In the genomic region with DNA sequence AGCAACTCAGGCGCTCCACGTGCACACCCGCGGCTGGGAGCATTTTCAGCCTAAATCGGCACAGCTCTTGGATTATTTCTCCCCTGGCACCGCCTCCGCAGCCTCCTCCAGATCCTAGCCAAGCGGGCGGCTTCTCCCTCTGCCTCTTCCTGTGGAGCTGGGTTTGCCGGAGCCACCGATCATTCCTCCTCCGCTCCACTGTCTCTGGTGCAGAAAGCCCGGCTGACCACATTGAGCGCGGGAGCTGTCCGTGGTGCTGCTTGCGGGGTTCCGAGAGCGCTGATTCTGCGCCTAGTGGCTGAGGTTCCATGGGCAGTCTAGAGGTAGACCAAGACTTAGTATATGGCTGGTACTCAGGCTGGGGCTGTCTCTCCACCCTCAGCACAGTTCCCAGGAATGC, we compare ENCODE assay signal across 8 mouse cellular contexts. TPM values are rescaled to one million over a fixed set of nuclear protein-coding genes. Genes with fewer than 3 reads are reported as not detected.
DNase-seq lines count a peak whose midpoint lies in the region; ATAC-seq and TF ChIP-seq lines count a peak whose summit lies in the region.

No protein-coding gene starts in this region.

- peak; percentile 78 for TF ChIP-seq CTCF in lung, embryonic 14.5 days (IDR thresholded peaks at IDR 0.05; ENCODE audit: low read depth)

- H3K4me3 ChIP-seq in embryonic facial prominence, embryonic 14.5 days (ENCODE audit: low read depth, low read length) = no peak overlapping the region
- no peak overlapping the region for H3K4me3 ChIP-seq in lung, embryonic 14.5 days (ENCODE audit: low read depth, low read length)

- no peak overlapping the region for H3K27ac ChIP-seq in embryonic facial prominence, embryonic 14.5 days (replicated peaks; ENCODE audit: low read depth, low read length)
- no peak overlapping the region for H3K27ac ChIP-seq in lung, embryonic 14.5 days (ENCODE audit: low read depth)

- 2% methylated on average over 20 of the region's 20 CpGs for WGBS in embryonic facial prominence, embryonic 14.5 days
- WGBS in lung, embryonic 14.5 days = 2% methylated on average over 20 of the region's 20 CpGs

- intact Hi-C loops in heart, postnatal 10 days (cut with DNase I) = no loop called here

- H3K4me1 ChIP-seq in embryonic facial prominence, embryonic 14.5 days (ENCODE audit: control insufficient read depth, insufficient read depth, low read length) = peaks cover 8% of the 10 kb centered on the region; the same call in 1 of the 2 replicates
- H3K4me1 ChIP-seq in lung, embryonic 14.5 days (ENCODE audit: insufficient read depth) = no peaks in the 10 kb centered on the region

- H3K36me3 ChIP-seq in embryonic facial prominence, embryonic 14.5 days (ENCODE audit: control insufficient read depth, insufficient read depth, low read length) = no peaks in the 10 kb centered on the region
- no peaks in the 10 kb centered on the region for H3K36me3 ChIP-seq in lung, embryonic 14.5 days (ENCODE audit: insufficient read depth)

- no peak overlapping the region for H3K9ac ChIP-seq in embryonic facial prominence, embryonic 14.5 days (ENCODE audit: low read depth, low read length)
- no peak overlapping the region for H3K9ac ChIP-seq in lung, embryonic 14.5 days

- 0 out of 2 replicates have a peak overlapping the region, but pooled peaks have one; percentile 26 for H3K4me2 ChIP-seq in embryonic facial prominence, embryonic 14.5 days (ENCODE audit: low read depth, low read length)
- H3K4me2 ChIP-seq in lung, embryonic 14.5 days = no peak overlapping the region

- peak; percentile 31; the same call in 1 of the 2 replicates for ATAC-seq in embryonic facial prominence, embryonic 14.5 days (ENCODE audit: low read depth)
- ATAC-seq in lung, embryonic 14.5 days (ENCODE audit: insufficient read depth) = peak; percentile 64
- peak; percentile 54 for ATAC-seq in neutrophil, adult 5-6 weeks (ENCODE audit: extremely low read depth, insufficient number of reproducible peaks, low FRiP score, poor library complexity, severe bottlenecking)

- DNase-seq in CD8-positive naive resting alpha-beta T cell, adult 2 months (ENCODE audit: low read depth in 2 of 2, low spot score in 2 of 2) = peak; percentile 58 to 76
- peak; percentile 70 for DNase-seq in adrenal gland, adult 8-10 months
- peak; percentile 88 for DNase-seq in embryonic facial prominence, embryonic 14.5 days (ENCODE audit: low spot score)
- DNase-seq in heart, postnatal 10 days = peak; percentile 91 to 96
- DNase-seq in kidney, postnatal 36 days = peak; percentile 83 to 95
- DNase-seq in lung, embryonic 14.5 days = peak; percentile 96
- peak; percentile 93 for DNase-seq in thymus, postnatal 4 days

- H3K9me3 ChIP-seq in embryonic facial prominence, embryonic 14.5 days (ENCODE audit: control insufficient read depth, low read length) = no peaks in the 10 kb centered on the region
- H3K9me3 ChIP-seq in lung, embryonic 14.5 days (ENCODE audit: low read depth, low read length) = no peaks in the 10 kb centered on the region

- H3K27me3 ChIP-seq in embryonic facial prominence, embryonic 14.5 days (replicated peaks; ENCODE audit: control insufficient read depth, insufficient read depth, low read length) = peaks cover 34% of the 10 kb centered on the region
- H3K27me3 ChIP-seq in lung, embryonic 14.5 days (ENCODE audit: insufficient read depth, low read length) = peaks cover 49% of the 10 kb centered on the region

RNA-seq across cellular contexts. Expression of a gene that starts 4.6 kb away (rescaled TPM):
- 10 to 100 TPM; 37.9 to 62.9 (median 43.0) TPM for total RNA-seq in adrenal gland, adult 8-10 months (2022)
- polyA plus RNA-seq in embryonic facial prominence, embryonic 14.5 days (2014; fragmentation: Nextera tagmentation; extraction: Ambion mirVana) = 3.4 and 3.5 TPM in 2 replicates
- total RNA-seq in heart, postnatal 10 days (2021) = 1 to 10 TPM in 1 of 2 experiments, under 1 TPM in 1; 0.67 to 1.2 TPM
- polyA plus RNA-seq in lung, embryonic 14.5 days (2014; fragmentation: Nextera tagmentation; extraction: Ambion mirVana) = 0.97 and 1.3 TPM in 2 replicates
- total RNA-seq in neutrophil, adult 5-6 weeks (2017) = not detected in 2 replicates

RNA-seq across cellular contexts. Expression of a gene that starts 10.0 kb away (rescaled TPM):
- total RNA-seq in adrenal gland, adult 8-10 months (2022) = 10 to 100 TPM; 21.9 to 28.0 (median 24.5) TPM
- polyA plus RNA-seq in embryonic facial prominence, embryonic 14.5 days (2014; fragmentation: Nextera tagmentation; extraction: Ambion mirVana) = 22.9 and 25.5 TPM in 2 replicates
- total RNA-seq in heart, postnatal 10 days (2021) = 10 to 100 TPM; 10.1 to 12.2 TPM
- 24.6 and 26.0 TPM in 2 replicates for polyA plus RNA-seq in lung, embryonic 14.5 days (2014; fragmentation: Nextera tagmentation; extraction: Ambion mirVana)
- 12.9 and 13.4 TPM in 2 replicates for total RNA-seq in neutrophil, adult 5-6 weeks (2017)

RNA-seq across cellular contexts. Expression of a gene that starts 15.2 kb away (rescaled TPM):
- total RNA-seq in adrenal gland, adult 8-10 months (2022) = 100 to 1,000 TPM; 104 to 137 (median 119) TPM
- polyA plus RNA-seq in embryonic facial prominence, embryonic 14.5 days (2014; fragmentation: Nextera tagmentation; extraction: Ambion mirVana) = 35.2 and 36.2 TPM in 2 replicates
- total RNA-seq in heart, postnatal 10 days (2021) = 10 to 100 TPM; 33.7 to 34.5 TPM
- polyA plus RNA-seq in lung, embryonic 14.5 days (2014; fragmentation: Nextera tagmentation; extraction: Ambion mirVana) = 39.5 and 40.6 TPM in 2 replicates
- 10.9 and 11.0 TPM in 2 replicates for total RNA-seq in neutrophil, adult 5-6 weeks (2017)

RNA-seq across cellular contexts. Expression of a gene that starts 16.5 kb away (rescaled TPM):
- 10 to 100 TPM; 31.4 to 45.8 (median 39.3) TPM for total RNA-seq in adrenal gland, adult 8-10 months (2022)
- polyA plus RNA-seq in embryonic facial prominence, embryonic 14.5 days (2014; fragmentation: Nextera tagmentation; extraction: Ambion mirVana) = 10.3 and 11.1 TPM in 2 replicates
- 10 to 100 TPM; 59.7 to 60.9 TPM for total RNA-seq in heart, postnatal 10 days (2021)
- 10.4 and 12.7 TPM in 2 replicates for polyA plus RNA-seq in lung, embryonic 14.5 days (2014; fragmentation: Nextera tagmentation; extraction: Ambion mirVana)
- total RNA-seq in neutrophil, adult 5-6 weeks (2017) = 3.5 and 4.4 TPM in 2 replicates

RNA-seq across cellular contexts. Expression of a gene that starts 18.0 kb away (rescaled TPM):
- total RNA-seq in adrenal gland, adult 8-10 months (2022) = not detected
- 0.92 TPM in 1 of 2 replicates, not detected in the other for polyA plus RNA-seq in embryonic facial prominence, embryonic 14.5 days (2014; fragmentation: Nextera tagmentation; extraction: Ambion mirVana)
- not detected for total RNA-seq in heart, postnatal 10 days (2021)
- polyA plus RNA-seq in lung, embryonic 14.5 days (2014; fragmentation: Nextera tagmentation; extraction: Ambion mirVana) = not detected in 2 replicates
- not detected in 2 replicates for total RNA-seq in neutrophil, adult 5-6 weeks (2017)

Comparison
In these comparisons a context has a peak if more than half of its experiments do, and no peak if none do; other contexts are left out.
1. RNA of a gene that starts 4.6 kb away (total RNA-seq): 37.9 to 62.9 TPM in adrenal gland, adult 8-10 months; 0.67 to 1.2 TPM in heart, postnatal 10 days and not detected in neutrophil, adult 5-6 weeks; every median in the first group is over 10 times any median in the second.
2. Peak in every context shown above with its lines, with median percentiles within 50 percentile points of each other: DNase-seq and ATAC-seq.